Mouse (Mus musculus) MEL (cell line): Measurements from ENCODE around the gene Polr1d. TPM values are rescaled to one million over a fixed set of nuclear protein-coding genes. Genes with fewer than 3 reads are reported as not detected.

Source experiments
- DNase-seq: peaks from one replicate; pipeline ENCODE4 v3.0.0; 2011; ENCODE audit warnings: low read depth, low spot score
- H3K27ac ChIP-seq: 2 replicates; pipeline ENCODE4 v1.5.1; 2012; ENCODE audit warnings: low read depth, mild to moderate bottlenecking, control low read depth, low read length, moderate library complexity; ENCODE audit not compliant: control insufficient read depth
- H3K27me3 ChIP-seq, 2 experiments: fragments of 150-350 bp in 1 of 2; sonication (generic) in 1 of 2; 2 replicates each; pipeline ENCODE4 v1.6.1; 2012; ENCODE audit warnings: low read length in 2 of 2, mild to moderate bottlenecking in 2 of 2, improper control_type of control experiment in 1 of 2, moderate library complexity in 1 of 2; ENCODE audit not compliant: insufficient read depth in 2 of 2, control insufficient read depth in 1 of 2
- H3K36me3 ChIP-seq, 2 experiments: 2 replicates each; pipeline ENCODE4 v1.6.1; 2012 to 2014; ENCODE audit warnings: low read length in 2 of 2, improper control_type of control experiment in 1 of 2, inconsistent platforms in 1 of 2, mild to moderate bottlenecking in 1 of 2; ENCODE audit not compliant: insufficient read depth in 2 of 2, control insufficient read depth in 1 of 2
- H3K4me1 ChIP-seq, 2 experiments: fragments of 150-350 bp in 1 of 2; sonication (generic) in 1 of 2; 2 replicates each; pipeline ENCODE4 v1.6.1; 2012; ENCODE audit warnings: low read length in 2 of 2, improper control_type of control experiment in 1 of 2, mild to moderate bottlenecking in 1 of 2; ENCODE audit not compliant: insufficient read depth in 2 of 2, control insufficient read depth in 1 of 2
- H3K4me3 ChIP-seq, 2 experiments: fragments of 150-350 bp in 1 of 2; sonication (generic) in 1 of 2; 2 replicates each; pipeline ENCODE4 v1.5.1; 2012; ENCODE audit warnings: low read depth in 2 of 2, low read length in 2 of 2, mild to moderate bottlenecking in 2 of 2, moderate library complexity in 2 of 2, control low read depth in 1 of 2, improper control_type of control experiment in 1 of 2; ENCODE audit not compliant: control insufficient read depth in 1 of 2, insufficient read depth in 1 of 2
- H3K79me2 ChIP-seq: 2 replicates; pipeline ENCODE4 v1.6.1; 2012; ENCODE audit warnings: mild to moderate bottlenecking, low read length, moderate library complexity; ENCODE audit not compliant: control insufficient read depth, poor library complexity, insufficient read depth
- H3K9ac ChIP-seq: 2 replicates; pipeline ENCODE4 v1.6.1; 2012; ENCODE audit warnings: low read depth, mild to moderate bottlenecking, control low read depth, low read length, moderate library complexity; ENCODE audit not compliant: control insufficient read depth, poor library complexity, severe bottlenecking
- H3K9me3 ChIP-seq: fragments of 150-350 bp; sonication (generic); replicated peaks from 2 replicates; pipeline ENCODE4 v1.6.1; 2012; ENCODE audit warnings: mild to moderate bottlenecking, low read length, improper control_type of control experiment, moderate library complexity; ENCODE audit not compliant: insufficient read depth
- ELF1 ChIP-seq: IDR thresholded peaks from 2 replicates; pipeline ENCODE4 v1.6.1; 2014; ENCODE audit warnings: low read depth, mild to moderate bottlenecking, inconsistent platforms, low read length, improper control_type of control experiment, moderate library complexity
- ETS1 ChIP-seq: IDR thresholded peaks from 2 replicates; pipeline ENCODE4 v1.6.1; 2012; ENCODE audit warnings: low read depth, mild to moderate bottlenecking, inconsistent platforms, low read length, improper control_type of control experiment, moderate library complexity
- GABPA ChIP-seq: IDR thresholded peaks from 2 replicates; pipeline ENCODE4 v1.6.1; 2012; ENCODE audit warnings: low read depth, mild to moderate bottlenecking, inconsistent platforms, low read length, improper control_type of control experiment, moderate library complexity
- HCFC1 ChIP-seq: IDR thresholded peaks from 2 replicates; pipeline ENCODE4 v1.6.1; 2012; ENCODE audit warnings: low read depth, mild to moderate bottlenecking, inconsistent platforms, low read length, improper control_type of control experiment, moderate library complexity
- KAT2A ChIP-seq: conservative IDR thresholded peaks from 2 replicates; pipeline ENCODE4 v1.6.1; 2012; ENCODE audit warnings: low read depth, low read length, improper control_type of control experiment, inconsistent platforms
- MAFK ChIP-seq: IDR thresholded peaks from 2 replicates; pipeline ENCODE4 v1.6.1; 2011; ENCODE audit warnings: low read depth, mild to moderate bottlenecking, low read length, improper control_type of control experiment, borderline replicate concordance
- MAX ChIP-seq: IDR thresholded peaks from 2 replicates; pipeline ENCODE4 v1.6.1; 2011; ENCODE audit warnings: low read length, improper control_type of control experiment
- MAZ ChIP-seq: IDR thresholded peaks from 2 replicates; pipeline ENCODE4 v1.6.1; 2012; ENCODE audit warnings: low read depth, mild to moderate bottlenecking, inconsistent platforms, low read length, improper control_type of control experiment
- MEF2A ChIP-seq: IDR thresholded peaks from 2 replicates; pipeline ENCODE4 v1.6.1; 2014; ENCODE audit warnings: low read depth, mild to moderate bottlenecking, inconsistent platforms, low read length, improper control_type of control experiment; ENCODE audit not compliant: poor library complexity, insufficient replicate concordance, severe bottlenecking; ENCODE audit errors: extremely low read depth
- MYC ChIP-seq: IDR thresholded peaks from 2 replicates; pipeline ENCODE4 v1.6.1; 2011; ENCODE audit warnings: low read depth, mild to moderate bottlenecking, low read length, improper control_type of control experiment, moderate library complexity
- NELFE ChIP-seq: IDR thresholded peaks from 2 replicates; pipeline ENCODE4 v1.6.1; 2011; ENCODE audit warnings: low read depth, low read length, improper control_type of control experiment
- NRF1 ChIP-seq: IDR thresholded peaks from 2 replicates; pipeline ENCODE4 v1.6.1; 2014; ENCODE audit warnings: low read depth, mild to moderate bottlenecking, inconsistent platforms, low read length, improper control_type of control experiment, moderate library complexity; ENCODE audit not compliant: poor library complexity, insufficient read depth, severe bottlenecking
- RCOR1 ChIP-seq: IDR thresholded peaks from 2 replicates; pipeline ENCODE4 v1.6.1; 2012; ENCODE audit warnings: low read depth, mild to moderate bottlenecking, inconsistent platforms, low read length, improper control_type of control experiment
- TBP ChIP-seq: IDR thresholded peaks from 2 replicates; pipeline ENCODE4 v1.8.0; 2011; ENCODE audit warnings: low read depth, low read length, improper control_type of control experiment
- TCF12 ChIP-seq: IDR thresholded peaks from 2 replicates; pipeline ENCODE4 v1.6.1; 2014; ENCODE audit warnings: low read depth, mild to moderate bottlenecking, inconsistent platforms, low read length, improper control_type of control experiment, moderate library complexity
- ZNF384 ChIP-seq: IDR thresholded peaks from 2 replicates; pipeline ENCODE4 v1.6.1; 2012; ENCODE audit warnings: low read depth, mild to moderate bottlenecking, inconsistent platforms, low read length, improper control_type of control experiment
- polyA plus RNA-seq, 2 experiments: library from polyadenylated mRNA; stranded (reverse) in 1 of 2; unstranded in 1 of 2; fragments of >175 nt in 1 of 2; fragments of >200 nt in 1 of 2; gene quantifications; 2 replicates each; pipeline versions ENCODE4 v1.2.1 to v1.2.4; 2012; ENCODE audit warnings: low replicate concordance in 2 of 2, low read depth in 1 of 2; ENCODE audit not compliant: insufficient read length in 2 of 2, insufficient read depth in 1 of 2, missing spikeins in 1 of 2
- total RNA-seq: library from RNA; depleted of rRNA; stranded (reverse); fragments of 300-350 nt; gene quantifications from 2 replicates; pipeline ENCODE4 v1.2.3, GENCODE M21; 2012

The Polr1d gene
- total and polyA plus RNA-seq, 3 experiments: 185 to 506 (median 388) TPM

DNA sequence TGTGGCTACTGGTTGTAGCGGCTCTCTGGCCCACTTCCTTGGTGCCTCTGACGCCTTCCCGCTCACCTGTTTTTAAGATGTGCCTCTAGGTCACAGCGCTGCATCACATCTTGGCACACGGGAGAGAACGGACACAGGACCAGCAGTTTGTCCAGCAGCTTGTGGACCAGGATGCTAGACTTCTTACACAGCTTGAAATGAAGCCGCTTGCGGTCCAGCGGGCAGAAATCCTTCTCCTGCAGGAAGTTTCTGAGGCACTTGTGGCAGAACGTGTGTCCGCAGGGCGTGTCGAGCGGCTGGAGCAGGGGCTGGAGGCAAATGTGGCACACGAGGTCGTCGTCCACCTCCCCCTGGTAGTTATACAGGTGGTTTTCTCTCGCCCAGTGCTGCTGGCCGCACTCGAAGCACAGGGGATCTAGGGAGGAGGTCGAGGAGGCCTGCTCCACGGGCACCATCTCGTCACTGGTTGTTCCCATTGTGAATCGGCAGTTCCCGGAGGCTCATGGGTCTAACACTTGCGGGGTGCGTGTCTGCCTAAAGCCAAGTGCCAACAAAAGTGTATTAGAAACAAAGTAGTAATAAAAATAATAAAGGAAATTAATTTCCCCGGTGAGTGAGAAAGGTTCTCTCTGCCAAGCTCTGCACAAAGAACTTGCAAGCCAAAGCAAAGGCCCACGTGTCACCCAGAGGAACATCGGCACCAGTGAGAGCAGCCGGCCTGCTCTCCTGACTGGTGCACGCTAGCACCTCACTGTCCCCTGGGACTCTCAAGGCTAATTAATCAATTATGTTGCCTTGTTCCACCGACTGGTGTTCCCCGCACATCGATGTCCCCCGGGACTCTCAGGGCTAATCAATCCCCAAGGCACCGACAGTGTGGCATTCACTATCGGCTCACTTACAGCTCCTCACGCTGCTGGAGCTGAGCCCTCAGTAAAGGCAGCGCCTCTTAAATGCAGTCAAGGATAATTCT is 34.6 kb upstream of the Polr1d start:
- no peak overlapping the region for H3K27ac ChIP-seq
- TF ChIP-seq MAZ (no peak), TBP (no peak), KAT2A (no peak), GABPA (no peak), MAX (no peak), NELFE (no peak), ETS1 (no peak), RCOR1 (no peak), HCFC1 (no peak), MAFK (no peak), TCF12 (no peak), NRF1 (no peak), ELF1 (no peak), MEF2A (no peak), ZNF384 (no peak), MYC (no peak)
- TF ChIP-seq, all 39 proteins: peak for 0
- no peak for DNase-seq
- H3K9ac ChIP-seq: no peak overlapping the region
- peaks cover 0 to 7% of the 10 kb centered on the region in 2 experiments; a peak in 2 of 4 replicates for H3K36me3 ChIP-seq
- no peaks in the 10 kb centered on the region for H3K27me3 ChIP-seq
- no peaks in the 10 kb centered on the region for H3K4me1 ChIP-seq
- no peaks in the 10 kb centered on the region for H3K9me3 ChIP-seq
- H3K4me3 ChIP-seq: no peak overlapping the region
- H3K79me2 ChIP-seq: peaks cover 18% of the 10 kb centered on the region; the same call in 1 of the 2 replicates

DNA sequence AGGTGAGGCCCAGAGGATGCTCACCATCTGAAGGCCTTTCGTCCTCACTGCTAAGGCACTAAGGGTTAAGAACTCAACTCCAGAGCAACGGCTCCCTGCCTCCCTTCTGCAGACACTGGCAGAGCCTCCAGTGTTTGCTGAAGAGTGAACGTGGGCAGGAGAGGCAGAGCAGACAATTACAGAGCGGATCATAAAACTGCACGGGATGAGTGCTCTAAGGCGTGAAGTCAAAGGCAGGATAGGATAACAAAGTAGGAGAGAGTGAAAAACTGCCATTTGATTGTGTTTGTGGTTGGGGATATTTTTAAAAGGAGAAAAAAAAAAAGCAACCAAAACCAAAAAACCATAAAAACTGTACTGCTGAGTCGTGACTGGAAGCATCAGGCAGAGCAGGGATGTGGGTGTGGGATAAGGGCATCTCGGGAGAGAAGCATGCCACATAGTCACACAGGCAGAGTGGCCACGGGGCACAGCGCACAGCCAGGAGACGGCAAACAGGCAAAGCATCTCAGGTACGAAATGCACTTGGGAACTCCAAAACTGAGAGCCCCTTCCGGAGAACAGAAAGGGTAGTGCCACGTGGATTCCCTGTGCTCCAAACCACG is 33.5 kb upstream of the Polr1d start:
- Histone ChIP-seq H3K4me1 (no peaks in the 10 kb centered on the region), H3K4me3 (no peak overlapping the region), H3K27me3 (no peaks in the 10 kb centered on the region), H3K27ac (no peak overlapping the region), H3K79me2 (peaks cover 18% of the 10 kb centered on the region), H3K9ac (no peak overlapping the region), H3K36me3 (peaks cover 0 to 7% of the 10 kb centered on the region in 2 experiments; a peak in 2 of 4 replicates), H3K9me3 (no peaks in the 10 kb centered on the region)
- TF ChIP-seq MEF2A: no peak
- no peak for DNase-seq
